Comparison of ENCODE assay signal across 8 mouse cellular contexts in genomic region chr2:71745610-71746374, GRCm38 (mm10). TPM values are rescaled to one million over a fixed set of nuclear protein-coding genes. Genes with fewer than 3 reads are reported as not detected.
DNase-seq lines count a peak whose midpoint lies in the region; ATAC-seq lines count a peak whose summit lies in the region.

TSS of gene Itga6 (plus strand) at chr2:71745616.

- no peak within 1 kb of the TSS for H3K9ac ChIP-seq in lung, embryonic 16.5 days (ENCODE audit: low read length)
- H3K9ac ChIP-seq in embryonic facial prominence, embryonic 12.5 days, result no peak within 1 kb of the TSS
- H3K9ac ChIP-seq in heart, embryonic 16.5 days (ENCODE audit: low read length), result peak within 1 kb of the TSS; percentile 3; the same call in 1 of the 2 replicates
- no peak within 1 kb of the TSS for H3K9ac ChIP-seq in neural tube, embryonic 15.5 days (replicated peaks)

- DNase-seq in lung, postnatal 10 days, result no peak
- no peak for DNase-seq in left cerebral cortex, postnatal 36 days (ENCODE audit: low spot score in 2 of 2)
- no peak for DNase-seq in spleen, adult 18-20 months
- DNase-seq in thymus, postnatal 25 days, result no peak

- H3K4me3 ChIP-seq in lung, embryonic 16.5 days (ENCODE audit: low read length), result no peak within 1 kb of the TSS
- no peak within 1 kb of the TSS for H3K4me3 ChIP-seq in embryonic facial prominence, embryonic 12.5 days
- H3K4me3 ChIP-seq in heart, embryonic 16.5 days (ENCODE audit: low read length), result no peak within 1 kb of the TSS
- H3K4me3 ChIP-seq in neural tube, embryonic 15.5 days (replicated peaks), result no peak within 1 kb of the TSS

- intact Hi-C loops in left cerebral cortex, postnatal 36 days (cut with DNase I), result no loop called here

- no peaks in the 10 kb centered on the region for H3K9me3 ChIP-seq in lung, embryonic 16.5 days (ENCODE audit: control insufficient read depth, low read length)
- no peaks in the 10 kb centered on the region for H3K9me3 ChIP-seq in embryonic facial prominence, embryonic 12.5 days
- H3K9me3 ChIP-seq in heart, embryonic 16.5 days (replicated peaks; ENCODE audit: control insufficient read depth, low read length), result no peaks in the 10 kb centered on the region
- H3K9me3 ChIP-seq in neural tube, embryonic 15.5 days (replicated peaks), result no peaks in the 10 kb centered on the region

- peak within 1 kb of the TSS; percentile 19 for H3K4me2 ChIP-seq in lung, embryonic 16.5 days (ENCODE audit: low read depth, low read length)
- no peak within 1 kb of the TSS for H3K4me2 ChIP-seq in embryonic facial prominence, embryonic 12.5 days (replicated peaks)
- H3K4me2 ChIP-seq in heart, embryonic 16.5 days (ENCODE audit: low read depth, low read length), result peak within 1 kb of the TSS; percentile 1; the same call in 1 of the 2 replicates
- no peak within 1 kb of the TSS for H3K4me2 ChIP-seq in neural tube, embryonic 15.5 days

- no peak for ATAC-seq in lung, embryonic 16.5 days (ENCODE audit: low read depth)
- no peak for ATAC-seq in embryonic facial prominence, embryonic 12.5 days (ENCODE audit: insufficient number of reproducible peaks, insufficient read depth, low FRiP score, low TSS enrichment)
- ATAC-seq in heart, embryonic 16.5 days (replicated peaks; ENCODE audit: extremely low read depth, insufficient read depth, low FRiP score), result no peak
- ATAC-seq in neural tube, embryonic 15.5 days (ENCODE audit: low FRiP score), result no peak

- 76% methylated on average over 6 of the region's 6 CpGs for WGBS in lung, embryonic 16.5 days
- WGBS in embryonic facial prominence, embryonic 12.5 days, result 33% methylated on average over 6 of the region's 6 CpGs
- 78% methylated on average over 6 of the region's 6 CpGs for whole genome bisulfite sequencing in heart, embryonic 16.5 days
- 70% methylated on average over 6 of the region's 6 CpGs for WGBS in neural tube, embryonic 15.5 days

- peaks cover 17% of the 10 kb centered on the region for H3K4me1 ChIP-seq in lung, embryonic 16.5 days (replicated peaks; ENCODE audit: control insufficient read depth, insufficient read depth, low read length)
- H3K4me1 ChIP-seq in embryonic facial prominence, embryonic 12.5 days, result peaks cover 27% of the 10 kb centered on the region
- peaks cover 24% of the 10 kb centered on the region for H3K4me1 ChIP-seq in heart, embryonic 16.5 days (ENCODE audit: control insufficient read depth, insufficient read depth, low read length)
- H3K4me1 ChIP-seq in neural tube, embryonic 15.5 days, result peaks cover 27% of the 10 kb centered on the region

- H3K36me3 ChIP-seq in lung, embryonic 16.5 days (ENCODE audit: control insufficient read depth, insufficient read depth, low read length), result no peaks in the 10 kb centered on the region
- no peaks in the 10 kb centered on the region for H3K36me3 ChIP-seq in embryonic facial prominence, embryonic 12.5 days
- H3K36me3 ChIP-seq in heart, embryonic 16.5 days (ENCODE audit: control insufficient read depth, insufficient read depth), result no peaks in the 10 kb centered on the region
- H3K36me3 ChIP-seq in neural tube, embryonic 15.5 days, result no peaks in the 10 kb centered on the region

- H3K27ac ChIP-seq in lung, embryonic 16.5 days (ENCODE audit: low read length), result peak within 1 kb of the TSS; percentile 29
- H3K27ac ChIP-seq in embryonic facial prominence, embryonic 12.5 days, result no peak within 1 kb of the TSS
- H3K27ac ChIP-seq in heart, embryonic 16.5 days (ENCODE audit: low read length), result peak within 1 kb of the TSS; percentile 56
- H3K27ac ChIP-seq in neural tube, embryonic 15.5 days (replicated peaks), result 0 out of 2 replicates have a peak within 1 kb of the TSS, but pooled peaks have one; percentile 30

- no peaks in the 10 kb centered on the region for H3K27me3 ChIP-seq in lung, embryonic 16.5 days (ENCODE audit: control insufficient read depth, insufficient read depth, low read depth, low read length)
- H3K27me3 ChIP-seq in embryonic facial prominence, embryonic 12.5 days, result no peaks in the 10 kb centered on the region
- H3K27me3 ChIP-seq in heart, embryonic 16.5 days (ENCODE audit: control insufficient read depth, insufficient read depth, low read length), result no peaks in the 10 kb centered on the region
- H3K27me3 ChIP-seq in neural tube, embryonic 15.5 days (replicated peaks), result no peaks in the 10 kb centered on the region

RNA-seq across cellular contexts. Expression of gene Itga6, which starts in this region (rescaled TPM):
- polyA plus RNA-seq in lung, embryonic 16.5 days (2015; fragmentation: Nextera tagmentation; extraction: Ambion mirVana), result 62.9 and 79.0 TPM in 2 replicates
- polyA plus RNA-seq in embryonic facial prominence, embryonic 12.5 days (2016; fragmentation: Nextera tagmentation; extraction: Ambion mirVana), result 39.8 and 43.4 TPM in 2 replicates
- polyA plus RNA-seq in heart, embryonic 16.5 days (2015; fragmentation: Nextera tagmentation; extraction: Ambion mirVana), result 46.2 and 49.6 TPM in 2 replicates
- 10 to 100 TPM; 22.6 to 25.3 TPM for total RNA-seq in left cerebral cortex, postnatal 36 days (2021)
- 23.1 and 29.3 TPM in 2 replicates for polyA plus RNA-seq in neural tube, embryonic 15.5 days (2015; fragmentation: Nextera tagmentation; extraction: Ambion mirVana)

Comparison
In these comparisons a context has a peak if more than half of its experiments do, and no peak if none do; other contexts are left out.
1. H3K4me2 ChIP-seq: peak in lung, embryonic 16.5 days (single experiment) and heart, embryonic 16.5 days (single experiment); none in embryonic facial prominence, embryonic 12.5 days (single experiment) and neural tube, embryonic 15.5 days (single experiment).